ENCODE assay signal across 8 mouse cellular contexts in genomic region chr11:94210191-94211086, GRCm38 (mm10). TPM values are rescaled to one million over a fixed set of nuclear protein-coding genes. Genes with fewer than 3 reads are reported as not detected.
DNase-seq lines count a peak whose midpoint lies in the region; ATAC-seq and TF ChIP-seq lines count a peak whose summit lies in the region.

No protein-coding gene starts in this region.

- no peaks in the 10 kb centered on the region for H3K27me3 ChIP-seq in MEL (ENCODE audit: control insufficient read depth in 1 of 2, insufficient read depth in 2 of 2, low read length in 2 of 2)
- no peaks in the 10 kb centered on the region for H3K27me3 ChIP-seq in cerebellum, adult 2 months (ENCODE audit: control insufficient read depth, insufficient read depth, low read length)
- H3K27me3 ChIP-seq in hindbrain, embryonic 10.5 days (ENCODE audit: insufficient read depth, poor library complexity, severe bottlenecking), result no peaks in the 10 kb centered on the region
- no peaks in the 10 kb centered on the region for H3K27me3 ChIP-seq in lung, postnatal 0 days (replicated peaks; ENCODE audit: insufficient read depth, low read length)

- peak; percentile 71 for ATAC-seq in lung, postnatal 0 days

- peaks cover 0 to 12% of the 10 kb centered on the region in 2 experiments; a peak in 2 of 4 replicates for H3K36me3 ChIP-seq in MEL (ENCODE audit: control insufficient read depth in 1 of 2, insufficient read depth in 2 of 2, low read length in 2 of 2)
- H3K36me3 ChIP-seq in hindbrain, embryonic 10.5 days, result peaks cover 16% of the 10 kb centered on the region
- H3K36me3 ChIP-seq in lung, postnatal 0 days (ENCODE audit: insufficient read depth, low read length), result no peaks in the 10 kb centered on the region

- peak in 1 of 2 experiments; percentile 19; a peak in 1 of 4 replicates for TF ChIP-seq EP300 in MEL (IDR thresholded peaks at IDR 0.05; ENCODE audit: low read depth in 1 of 2, low read length in 2 of 2)
- no peak for TF ChIP-seq EP300 in lung, postnatal 0 days (IDR thresholded peaks at IDR 0.05)

- peak; percentile 99 for DNase-seq in MEL (ENCODE audit: low read depth, low spot score)
- peak; percentile 94 to 99 for DNase-seq in cerebellum, adult 2 months
- peak; percentile 97 for DNase-seq in forelimb bud, embryonic 11.5 days (ENCODE audit: low read depth, low spot score)
- peak; percentile 93 for DNase-seq in hindbrain, embryonic 10.5 days (ENCODE audit: low spot score)
- DNase-seq in layer of hippocampus, adult 9-11 months, result peak; percentile 96
- DNase-seq in lung, postnatal 0 days (ENCODE audit: low spot score), result peak; percentile 97
- DNase-seq in ovary, postnatal 14 days (ENCODE audit: low spot score), result peak; percentile 77
- peak; percentile 88 for DNase-seq in thymus, postnatal 14 days

- peak overlapping the region; percentile 71 to 78 for H3K4me3 ChIP-seq in MEL (ENCODE audit: control insufficient read depth in 1 of 2, insufficient read depth in 1 of 2, low read depth in 2 of 2, low read length in 2 of 2)
- H3K4me3 ChIP-seq in cerebellum, adult 2 months (replicated peaks; ENCODE audit: insufficient read depth, low read depth, low read length), result peak overlapping the region; percentile 69
- peak overlapping the region; percentile 74 for H3K4me3 ChIP-seq in hindbrain, embryonic 10.5 days
- peak overlapping the region; percentile 43 for H3K4me3 ChIP-seq in lung, postnatal 0 days (ENCODE audit: low read depth, low read length)

- TF ChIP-seq RAD21 in MEL (IDR thresholded peaks at IDR 0.05; ENCODE audit: low read depth, low read length), result no peak

- TF ChIP-seq POLR2A in MEL (IDR thresholded peaks at IDR 0.05; ENCODE audit: control insufficient read depth in 1 of 2, insufficient read depth in 1 of 2, low read depth in 1 of 2, low read length in 2 of 2, poor library complexity in 1 of 2), result peak; percentile 44 to 81; a peak in 3 of 4 replicates
- TF ChIP-seq POLR2A in cerebellum, adult 2 months (IDR thresholded peaks at IDR 0.05; ENCODE audit: borderline replicate concordance, insufficient read depth, low read length), result peak; percentile 75

- H3K4me2 ChIP-seq in lung, postnatal 0 days (replicated peaks; ENCODE audit: low read depth, low read length), result peak overlapping the region; percentile 94

- H3K27ac ChIP-seq in MEL (ENCODE audit: control insufficient read depth, low read depth, low read length), result peak overlapping the region; percentile 75
- H3K27ac ChIP-seq in cerebellum, adult 2 months (ENCODE audit: insufficient read depth, low read length), result peak overlapping the region; percentile 99
- peak overlapping the region; percentile 97 for H3K27ac ChIP-seq in hindbrain, embryonic 10.5 days
- H3K27ac ChIP-seq in lung, postnatal 0 days (ENCODE audit: low read length), result peak overlapping the region; percentile 95

- H3K4me1 ChIP-seq in MEL (ENCODE audit: control insufficient read depth in 1 of 2, insufficient read depth in 2 of 2, low read length in 2 of 2), result peaks cover 4 to 8% of the 10 kb centered on the region in 2 experiments
- H3K4me1 ChIP-seq in cerebellum, adult 2 months (ENCODE audit: control insufficient read depth, insufficient read depth, low read length), result peaks cover 6% of the 10 kb centered on the region; the same call in 1 of the 2 replicates
- H3K4me1 ChIP-seq in hindbrain, embryonic 10.5 days (replicated peaks), result peaks cover 44% of the 10 kb centered on the region
- H3K4me1 ChIP-seq in lung, postnatal 0 days (ENCODE audit: insufficient read depth, low read depth, low read length), result no peaks in the 10 kb centered on the region

- no peaks in the 10 kb centered on the region for H3K9me3 ChIP-seq in MEL (replicated peaks; ENCODE audit: insufficient read depth, low read length)
- no peaks in the 10 kb centered on the region for H3K9me3 ChIP-seq in hindbrain, embryonic 10.5 days
- H3K9me3 ChIP-seq in lung, postnatal 0 days (ENCODE audit: low read length), result no peaks in the 10 kb centered on the region

- no peak for TF ChIP-seq CTCF in MEL (IDR thresholded peaks at IDR 0.05 in 2 of 3, conservative IDR thresholded peaks at IDR 0.05 in 1 of 3; ENCODE audit: control insufficient read depth in 1 of 3, insufficient read depth in 1 of 3, low read depth in 2 of 3, low read length in 3 of 3, poor library complexity in 1 of 3, severe bottlenecking in 1 of 3)
- no peak for TF ChIP-seq CTCF in cerebellum, adult 2 months (IDR thresholded peaks at IDR 0.05; ENCODE audit: borderline replicate concordance, insufficient read depth, low read depth, low read length)
- no peak for TF ChIP-seq CTCF in lung, postnatal 0 days (IDR thresholded peaks at IDR 0.05)

- peak overlapping the region; percentile 78 for H3K9ac ChIP-seq in MEL (ENCODE audit: control insufficient read depth, low read depth, low read length, poor library complexity, severe bottlenecking)
- H3K9ac ChIP-seq in lung, postnatal 0 days (replicated peaks; ENCODE audit: low read depth), result peak overlapping the region; percentile 48; the same call in 1 of the 2 replicates

- peaks cover 12% of the 10 kb centered on the region; the same call in 1 of the 2 replicates for H3K79me2 ChIP-seq in MEL (ENCODE audit: control insufficient read depth, insufficient read depth, low read length, poor library complexity)

- 1% methylated on average over 53 of the region's 56 CpGs for WGBS in cerebellum, adult 2 months
- under 1% methylated on average over 43 of the region's 56 CpGs for WGBS in hindbrain, embryonic 10.5 days
- under 1% methylated on average over 35 of the region's 56 CpGs for WGBS in lung, postnatal 0 days

TF ChIP-seq in MEL, 35 proteins besides CTCF, POLR2A, EP300 and RAD21 (continues in another document):
- TF ChIP-seq CHD1 (IDR thresholded peaks at IDR 0.05; ENCODE audit: low read depth, low read length), result peak; percentile 64
- TF ChIP-seq NRF1 (IDR thresholded peaks at IDR 0.05; ENCODE audit: insufficient read depth, low read depth, low read length, poor library complexity, severe bottlenecking), result 0 out of 2 replicates have a peak, but pooled peaks have one; percentile 14
- no peak for TF ChIP-seq JUND (IDR thresholded peaks at IDR 0.05; ENCODE audit: low read depth, low read length)
- 0 out of 2 replicates have a peak, but pooled peaks have one; percentile 60 for TF ChIP-seq POLR2AphosphoS2 (IDR thresholded peaks at IDR 0.05; ENCODE audit: low read length)
- no peak for TF ChIP-seq BHLHE40 (IDR thresholded peaks at IDR 0.05; ENCODE audit: borderline replicate concordance, low read depth, low read length)
- TF ChIP-seq UBTF (IDR thresholded peaks at IDR 0.05; ENCODE audit: borderline replicate concordance, insufficient read depth, low read depth, low read length), result no peak
- no peak for TF ChIP-seq GABPA (IDR thresholded peaks at IDR 0.05; ENCODE audit: low read depth, low read length)
- TF ChIP-seq MAFK (IDR thresholded peaks at IDR 0.05; ENCODE audit: borderline replicate concordance, low read depth, low read length), result no peak
- TF ChIP-seq ZNF384 (IDR thresholded peaks at IDR 0.05; ENCODE audit: low read depth, low read length), result peak; percentile 37; the same call in 1 of the 2 replicates
- TF ChIP-seq POLR2AphosphoS5 (IDR thresholded peaks at IDR 0.05; ENCODE audit: borderline replicate concordance, low read depth, low read length), result 0 out of 2 replicates have a peak, but pooled peaks have one; percentile 31
- TF ChIP-seq SIN3A (IDR thresholded peaks at IDR 0.05; ENCODE audit: low read length), result peak; percentile 6; the same call in 1 of the 2 replicates
- TF ChIP-seq MXI1 (IDR thresholded peaks at IDR 0.05; ENCODE audit: low read depth, low read length), result peak; percentile 74
- TF ChIP-seq MYB (IDR thresholded peaks at IDR 0.05; ENCODE audit: low read depth, low read length), result peak; percentile 81
- TF ChIP-seq TBP (IDR thresholded peaks at IDR 0.05; ENCODE audit: low read depth, low read length), result peak; percentile 57
- peak; percentile 92 for TF ChIP-seq MEF2A (IDR thresholded peaks at IDR 0.05; ENCODE audit: extremely low read depth, insufficient replicate concordance, low read depth, low read length, poor library complexity, severe bottlenecking)
- TF ChIP-seq ZMIZ1 (IDR thresholded peaks at IDR 0.05; ENCODE audit: low read depth, low read length), result peak; percentile 61; the same call in 1 of the 2 replicates
- peak; percentile 55; the same call in 1 of the 2 replicates for TF ChIP-seq E2F4 (IDR thresholded peaks at IDR 0.05; ENCODE audit: borderline replicate concordance, low read depth, low read length)
- TF ChIP-seq ZC3H11A (IDR thresholded peaks at IDR 0.05; ENCODE audit: low read depth, low read length), result no peak
- TF ChIP-seq MAX (IDR thresholded peaks at IDR 0.05; ENCODE audit: low read length), result 0 out of 2 replicates have a peak, but pooled peaks have one; percentile 56
- 0 out of 2 replicates have a peak, but pooled peaks have one; percentile 29 for TF ChIP-seq HCFC1 (IDR thresholded peaks at IDR 0.05; ENCODE audit: low read depth, low read length)
- TF ChIP-seq SMC3 (IDR thresholded peaks at IDR 0.05; ENCODE audit: low read depth, low read length), result no peak
- no peak for TF ChIP-seq GATA1 (IDR thresholded peaks at IDR 0.05; ENCODE audit: low read depth, low read length)
- no peak for TF ChIP-seq USF2 (IDR thresholded peaks at IDR 0.05; ENCODE audit: borderline replicate concordance in 1 of 2, insufficient read depth in 1 of 2, low read depth in 1 of 2, low read length in 2 of 2)
- TF ChIP-seq ELF1 (IDR thresholded peaks at IDR 0.05; ENCODE audit: low read depth, low read length), result peak; percentile 67
- TF ChIP-seq MYC (IDR thresholded peaks at IDR 0.05; ENCODE audit: low read depth, low read length), result no peak
- no peak for TF ChIP-seq ZKSCAN1 (IDR thresholded peaks at IDR 0.05; ENCODE audit: low read depth, low read length)

RNA-seq across cellular contexts. Expression of gene Tob1, which starts 0.8 kb away (rescaled TPM):
- total RNA-seq in MEL (2012; rRNA removed), result 2.4 and 3.4 TPM in 2 replicates
- 1 to 10 TPM in 1 of 2 experiments, not detected in 1; 7.5 TPM for polyA plus RNA-seq in MEL (2012; ENCODE audit: insufficient read depth in 1 of 2, insufficient read length in 2 of 2, low read depth in 1 of 2, low replicate concordance in 2 of 2, missing spikeins in 1 of 2)
- polyA plus RNA-seq in cerebellum, adult 2 months (2012; rRNA removed), result 55.9 and 56.0 TPM in 2 replicates
- 22.3 and 31.1 TPM in 2 replicates for polyA plus RNA-seq in hindbrain, embryonic 10.5 days (2016; fragmentation: Nextera tagmentation; extraction: Ambion mirVana)
- polyA plus RNA-seq in lung, postnatal 0 days (2015; fragmentation: Nextera tagmentation; extraction: Ambion mirVana), result 43.9 and 46.0 TPM in 2 replicates

RNA-seq across cellular contexts. Expression of gene Wfikkn2, which starts 35.4 kb away (rescaled TPM):
- not detected in 2 replicates for total RNA-seq in MEL (2012; rRNA removed)
- not detected for polyA plus RNA-seq in MEL (2012; ENCODE audit: insufficient read depth in 1 of 2, insufficient read length in 2 of 2, low read depth in 1 of 2, low replicate concordance in 2 of 2, missing spikeins in 1 of 2)
- 0.75 and 1.8 TPM in 2 replicates for polyA plus RNA-seq in cerebellum, adult 2 months (2012; rRNA removed)
- polyA plus RNA-seq in hindbrain, embryonic 10.5 days (2016; fragmentation: Nextera tagmentation; extraction: Ambion mirVana), result 0.61 and 2.0 TPM in 2 replicates
- polyA plus RNA-seq in lung, postnatal 0 days (2015; fragmentation: Nextera tagmentation; extraction: Ambion mirVana), result 0.46 and 0.60 TPM in 2 replicates

Comparison
In these comparisons a context has a peak if more than half of its experiments do, and no peak if none do; other contexts are left out.
1. Peak in every context shown above with its lines: DNase-seq, ATAC-seq, H3K4me3 ChIP-seq and H3K27ac ChIP-seq.